Mouse (Mus musculus): ENCODE results near the gene Gm37240. TPM values are rescaled to one million over a fixed set of nuclear protein-coding genes. Genes with fewer than 3 reads are reported as not detected.

The Gm37240 gene
- polyA plus RNA-seq, 1 experiment from 2014 or later = 4.6 TPM

GRCm38 (mm10) chr3:84972881-84973280, 914.4 kb downstream of the Gm37240 start:
- H3K9me3 ChIP-seq (ENCODE audit: control insufficient read depth, low read length) = no peaks in the 10 kb centered on the region
- no peaks in the 10 kb centered on the region for H3K4me1 ChIP-seq (replicated peaks; ENCODE audit: control insufficient read depth, insufficient read depth, low read length)
- no peak overlapping the region for H3K4me2 ChIP-seq (ENCODE audit: low read depth, low read length)
- no peak overlapping the region for H3K4me3 ChIP-seq (ENCODE audit: low read length)
- 84% methylated on average over 2 of the region's 2 CpGs for WGBS
- H3K27me3 ChIP-seq (ENCODE audit: control insufficient read depth, insufficient read depth, low read depth, low read length) = no peaks in the 10 kb centered on the region
- ATAC-seq (ENCODE audit: low read depth) = no peak
- no peak overlapping the region for H3K9ac ChIP-seq (ENCODE audit: low read length)
- peaks cover 5% of the 10 kb centered on the region; the same call in 1 of the 2 replicates for H3K36me3 ChIP-seq (ENCODE audit: control insufficient read depth, insufficient read depth, low read length)
- no peak overlapping the region for H3K27ac ChIP-seq (ENCODE audit: low read length)

GRCm38 (mm10) chr3:84971561-84971960, 915.8 kb downstream of the Gm37240 start:
- Histone ChIP-seq H3K4me1 (replicated peaks; ENCODE audit: control insufficient read depth, insufficient read depth, low read length) (no peaks in the 10 kb centered on the region), H3K4me3 (ENCODE audit: low read length) (no peak overlapping the region), H3K9ac (ENCODE audit: low read length) (no peak overlapping the region), H3K27me3 (ENCODE audit: control insufficient read depth, insufficient read depth, low read depth, low read length) (no peaks in the 10 kb centered on the region), H3K9me3 (ENCODE audit: control insufficient read depth, low read length) (no peaks in the 10 kb centered on the region), H3K27ac (ENCODE audit: low read length) (no peak overlapping the region), H3K4me2 (ENCODE audit: low read depth, low read length) (no peak overlapping the region), H3K36me3 (ENCODE audit: control insufficient read depth, insufficient read depth, low read length) (peaks cover 2% of the 10 kb centered on the region; the same call in 1 of the 2 replicates)
- ATAC-seq (ENCODE audit: low read depth) = no peak
- 67% methylated on average over 5 of the region's 5 CpGs for WGBS

GRCm38 (mm10) chr3:84967364-84967763, 920.0 kb downstream of the Gm37240 start:
- 91% methylated on average over 4 of the region's 4 CpGs for WGBS
- H3K27ac ChIP-seq (ENCODE audit: low read length) = no peak overlapping the region

GRCm38 (mm10) chr3:84965156-84965555, 922.2 kb downstream of the Gm37240 start:
- Histone ChIP-seq H3K9me3 (ENCODE audit: control insufficient read depth, low read length) (no peaks in the 10 kb centered on the region), H3K27me3 (ENCODE audit: control insufficient read depth, insufficient read depth, low read depth, low read length) (no peaks in the 10 kb centered on the region), H3K9ac (ENCODE audit: low read length) (no peak overlapping the region), H3K27ac (ENCODE audit: low read length) (no peak overlapping the region), H3K4me3 (ENCODE audit: low read length) (no peak overlapping the region), H3K36me3 (ENCODE audit: control insufficient read depth, insufficient read depth, low read length) (peaks cover 5% of the 10 kb centered on the region), H3K4me2 (ENCODE audit: low read depth, low read length) (no peak overlapping the region), H3K4me1 (replicated peaks; ENCODE audit: control insufficient read depth, insufficient read depth, low read length) (no peaks in the 10 kb centered on the region)
- ATAC-seq (ENCODE audit: low read depth) = no peak
- 90% methylated on average over 5 of the region's 5 CpGs for WGBS

More at GRCm38 (mm10) chr3:84967364-84967763, 920.0 kb downstream of the Gm37240 start:
- ATAC-seq (ENCODE audit: low read depth) = no peak
- Histone ChIP-seq H3K4me1 (replicated peaks; ENCODE audit: control insufficient read depth, insufficient read depth, low read length) (no peaks in the 10 kb centered on the region), H3K9ac (ENCODE audit: low read length) (no peak overlapping the region), H3K9me3 (ENCODE audit: control insufficient read depth, low read length) (no peaks in the 10 kb centered on the region), H3K27me3 (ENCODE audit: control insufficient read depth, insufficient read depth, low read depth, low read length) (no peaks in the 10 kb centered on the region), H3K36me3 (ENCODE audit: control insufficient read depth, insufficient read depth, low read length) (peaks cover 1% of the 10 kb centered on the region; the same call in 1 of the 2 replicates), H3K4me2 (ENCODE audit: low read depth, low read length) (no peak overlapping the region), H3K4me3 (ENCODE audit: low read length) (no peak overlapping the region)

GRCm38 (mm10) chr3:84955857-84956256, 931.5 kb downstream of the Gm37240 start:
- Histone ChIP-seq H3K27me3 (ENCODE audit: control insufficient read depth, insufficient read depth, low read depth, low read length) (no peaks in the 10 kb centered on the region), H3K4me1 (replicated peaks; ENCODE audit: control insufficient read depth, insufficient read depth, low read length) (peaks cover 4% of the 10 kb centered on the region; the same call in 1 of the 2 replicates), H3K4me2 (ENCODE audit: low read depth, low read length) (no peak overlapping the region), H3K9me3 (ENCODE audit: control insufficient read depth, low read length) (no peaks in the 10 kb centered on the region), H3K9ac (ENCODE audit: low read length) (no peak overlapping the region), H3K36me3 (ENCODE audit: control insufficient read depth, insufficient read depth, low read length) (peaks cover 2% of the 10 kb centered on the region; the same call in 1 of the 2 replicates), H3K27ac (ENCODE audit: low read length) (no peak overlapping the region), H3K4me3 (ENCODE audit: low read length) (no peak overlapping the region)
- 82% methylated on average over 4 of the region's 4 CpGs for WGBS
- no peak for ATAC-seq (ENCODE audit: low read depth)

GRCm38 (mm10) chr3:84955011-84955775, 932.1 kb downstream of the Gm37240 start:
- Histone ChIP-seq H3K36me3 (ENCODE audit: control insufficient read depth, insufficient read depth, low read length) (0 out of 2 replicates have a peak, but pooled peaks cover 2% of the 10 kb centered on the region), H3K27ac (ENCODE audit: low read length) (no peak overlapping the region), H3K4me1 (replicated peaks; ENCODE audit: control insufficient read depth, insufficient read depth, low read length) (peaks cover 4% of the 10 kb centered on the region; the same call in 1 of the 2 replicates), H3K9me3 (ENCODE audit: control insufficient read depth, low read length) (no peaks in the 10 kb centered on the region), H3K27me3 (ENCODE audit: control insufficient read depth, insufficient read depth, low read depth, low read length) (no peaks in the 10 kb centered on the region), H3K4me2 (ENCODE audit: low read depth, low read length) (no peak overlapping the region), H3K4me3 (ENCODE audit: low read length) (no peak overlapping the region), H3K9ac (ENCODE audit: low read length) (no peak overlapping the region)
- WGBS = 87% methylated on average over 8 of the region's 8 CpGs
- ATAC-seq (ENCODE audit: low read depth) = no peak

- H3K4me3 ChIP-seq (ENCODE audit: low read length) = peak overlapping the region; percentile 50
- peak overlapping the region; percentile 78 for H3K4me2 ChIP-seq (ENCODE audit: low read depth, low read length)
- H3K36me3 ChIP-seq (ENCODE audit: control insufficient read depth, insufficient read depth, low read length) = no peaks in the 10 kb centered on the region
- H3K27me3 ChIP-seq (ENCODE audit: control insufficient read depth, insufficient read depth, low read depth, low read length) = no peaks in the 10 kb centered on the region
- 41% methylated on average over 7 of the region's 7 CpGs for WGBS
- peaks cover 4% of the 10 kb centered on the region; the same call in 1 of the 2 replicates for H3K4me1 ChIP-seq (replicated peaks; ENCODE audit: control insufficient read depth, insufficient read depth, low read length)
- no peaks in the 10 kb centered on the region for H3K9me3 ChIP-seq (ENCODE audit: control insufficient read depth, low read length)
- peak overlapping the region; percentile 53; the same call in 1 of the 2 replicates for H3K27ac ChIP-seq (ENCODE audit: low read length)
- peak overlapping the region; percentile 63 for H3K9ac ChIP-seq (ENCODE audit: low read length)
- ATAC-seq (ENCODE audit: low read depth) = 0 out of 2 replicates have a peak, but pooled peaks have one; percentile 3
These were observed 934.6 kb downstream of the Gm37240 start for GRCm38 (mm10) chr3:84952585-84953187.

- ATAC-seq (ENCODE audit: low read depth) = peak; percentile 100
- WGBS = 2% methylated on average over 13 of the region's 13 CpGs
- H3K36me3 ChIP-seq (ENCODE audit: control insufficient read depth, insufficient read depth, low read length) = no peaks in the 10 kb centered on the region
- peak overlapping the region; percentile 50 for H3K4me3 ChIP-seq (ENCODE audit: low read length)
- H3K27ac ChIP-seq (ENCODE audit: low read length) = peak overlapping the region; percentile 53
- H3K4me2 ChIP-seq (ENCODE audit: low read depth, low read length) = peak overlapping the region; percentile 78
- H3K9me3 ChIP-seq (ENCODE audit: control insufficient read depth, low read length) = no peaks in the 10 kb centered on the region
- H3K27me3 ChIP-seq (ENCODE audit: control insufficient read depth, insufficient read depth, low read depth, low read length) = no peaks in the 10 kb centered on the region
- peak overlapping the region; percentile 63 for H3K9ac ChIP-seq (ENCODE audit: low read length)
- H3K4me1 ChIP-seq (replicated peaks; ENCODE audit: control insufficient read depth, insufficient read depth, low read length) = peaks cover 4% of the 10 kb centered on the region; the same call in 1 of the 2 replicates
These were observed 935.2 kb downstream of the Gm37240 start for GRCm38 (mm10) chr3:84952135-84952534.

- ATAC-seq (ENCODE audit: low read depth) = peak; percentile 84
- peak overlapping the region; percentile 20; the same call in 1 of the 2 replicates for H3K27ac ChIP-seq (ENCODE audit: low read length)
- H3K4me1 ChIP-seq (replicated peaks; ENCODE audit: control insufficient read depth, insufficient read depth, low read length) = peaks cover 4% of the 10 kb centered on the region; the same call in 1 of the 2 replicates
- peak overlapping the region; percentile 50 for H3K4me3 ChIP-seq (ENCODE audit: low read length)
- no peaks in the 10 kb centered on the region for H3K9me3 ChIP-seq (ENCODE audit: control insufficient read depth, low read length)
- H3K27me3 ChIP-seq (ENCODE audit: control insufficient read depth, insufficient read depth, low read depth, low read length) = no peaks in the 10 kb centered on the region
- H3K36me3 ChIP-seq (ENCODE audit: control insufficient read depth, insufficient read depth, low read length) = no peaks in the 10 kb centered on the region
- H3K4me2 ChIP-seq (ENCODE audit: low read depth, low read length) = peak overlapping the region; percentile 78
- H3K9ac ChIP-seq (ENCODE audit: low read length) = no peak overlapping the region; the same call in 1 of the 2 replicates
- 22% methylated on average over 2 of the region's 2 CpGs for WGBS
These were observed 935.6 kb downstream of the Gm37240 start for GRCm38 (mm10) chr3:84951698-84952097.
